Mouse (Mus musculus): ENCODE results near the gene Tmem108. TPM values are rescaled to one million over a fixed set of nuclear protein-coding genes. Genes with fewer than 3 reads are reported as not detected.

Gene Tmem108
- total RNA-seq, 2 experiments from 2014 or later, result 3.7 TPM

GRCm38 (mm10) chr9:103721081-103721480 lies 40.6 kb downstream of the Tmem108 start:
- peak; percentile 28 to 54 for DNase-seq

- no peak for DNase-seq
Observed at GRCm38 (mm10) chr9:103720021-103720420, 41.6 kb downstream of the Tmem108 start.

GRCm38 (mm10) chr9:103716002-103716401 lies 45.6 kb downstream of the Tmem108 start:
- no peak for DNase-seq

- no peak for DNase-seq
Observed at GRCm38 (mm10) chr9:103715352-103715751, 46.3 kb downstream of the Tmem108 start.

- DNase-seq, result peak; percentile 20 to 30
Observed at GRCm38 (mm10) chr9:103713230-103713629, 48.4 kb downstream of the Tmem108 start.

- no peak for DNase-seq
Observed at GRCm38 (mm10) chr9:103712711-103713110, 48.9 kb downstream of the Tmem108 start.

GRCm38 (mm10) chr9:103709694-103710093 lies 51.9 kb downstream of the Tmem108 start:
- DNase-seq, result no peak

GRCm38 (mm10) chr9:103708514-103709173 lies 53.0 kb downstream of the Tmem108 start:
- DNase-seq, result no peak

- no peak for DNase-seq
Observed at GRCm38 (mm10) chr9:103707857-103708256, 53.8 kb downstream of the Tmem108 start.

GRCm38 (mm10) chr9:103707000-103707790 lies 54.4 kb downstream of the Tmem108 start:
- no peak for DNase-seq

GRCm38 (mm10) chr9:103705717-103706116 lies 55.9 kb downstream of the Tmem108 start:
- no peak for DNase-seq

GRCm38 (mm10) chr9:103703014-103703413 lies 58.6 kb downstream of the Tmem108 start:
- DNase-seq, result no peak

GRCm38 (mm10) chr9:103702452-103702851 lies 59.2 kb downstream of the Tmem108 start:
- DNase-seq, result no peak

- DNase-seq, result no peak
Observed at GRCm38 (mm10) chr9:103701448-103701847, 60.2 kb downstream of the Tmem108 start.

- DNase-seq, result no peak
Observed at GRCm38 (mm10) chr9:103700240-103700639, 61.4 kb downstream of the Tmem108 start.

- no peak for DNase-seq
Observed at GRCm38 (mm10) chr9:103696967-103697366, 64.7 kb downstream of the Tmem108 start.

- DNase-seq, result no peak
Observed at GRCm38 (mm10) chr9:103693826-103694225, 67.8 kb downstream of the Tmem108 start.

- DNase-seq, result no peak
Observed at GRCm38 (mm10) chr9:103692699-103693098, 68.9 kb downstream of the Tmem108 start.

- no peak for DNase-seq
Observed at GRCm38 (mm10) chr9:103691847-103692246, 69.8 kb downstream of the Tmem108 start.

GRCm38 (mm10) chr9:103690446-103690845 lies 71.2 kb downstream of the Tmem108 start:
- DNase-seq, result no peak

GRCm38 (mm10) chr9:103689697-103690096 lies 71.9 kb downstream of the Tmem108 start:
- peak in 1 of 2 experiments; percentile 9 for DNase-seq

- no peak for DNase-seq
Observed at GRCm38 (mm10) chr9:103689006-103689405, 72.6 kb downstream of the Tmem108 start.

- no peak for DNase-seq
Observed at GRCm38 (mm10) chr9:103687130-103687529, 74.5 kb downstream of the Tmem108 start.
